Mouse (Mus musculus) midbrain, embryonic 13.5 days (tissue): ENCODE measurements around the gene Erfe. TPM values are rescaled to one million over a fixed set of nuclear protein-coding genes. Genes with fewer than 3 reads are reported as not detected.

ENCODE experiments used
- ATAC-seq: fragments of 200-750 bp; cut with Nextera tagmentation; 2 replicates; pipeline ENCODE4 v1.8.0; 2017; ENCODE audit warnings: mild to moderate bottlenecking, moderate TSS enrichment, moderate library complexity
- H3K27ac ChIP-seq: fragments of 300-500 bp; sonication (generic); 2 replicates; pipeline ENCODE4 v1.5.1; 2015; ENCODE audit warnings: inconsistent platforms, mild to moderate bottlenecking, moderate library complexity
- H3K27me3 ChIP-seq: fragments of 300-500 bp; sonication (generic); 2 replicates; pipeline ENCODE4 v1.6.1; 2015; ENCODE audit warnings: mild to moderate bottlenecking, inconsistent platforms
- H3K36me3 ChIP-seq: fragments of 300-500 bp; sonication (generic); 2 replicates; pipeline ENCODE4 v1.6.1; 2015; ENCODE audit warnings: mild to moderate bottlenecking, inconsistent platforms
- H3K4me1 ChIP-seq: fragments of 300-500 bp; sonication (generic); replicated peaks from 2 replicates; pipeline ENCODE4 v1.6.1; 2015; ENCODE audit warnings: inconsistent platforms
- H3K4me2 ChIP-seq: fragments of 300-500 bp; sonication (generic); replicated peaks from 2 replicates; pipeline ENCODE4 v1.6.1; 2015; ENCODE audit warnings: moderate library complexity, mild to moderate bottlenecking, inconsistent platforms
- H3K4me3 ChIP-seq: fragments of 300-500 bp; sonication (generic); replicated peaks from 2 replicates; pipeline ENCODE4 v1.5.1; 2015; ENCODE audit warnings: mild to moderate bottlenecking, inconsistent platforms
- H3K9ac ChIP-seq: fragments of 300-500 bp; sonication (generic); replicated peaks from 2 replicates; pipeline ENCODE4 v1.6.1; 2015; ENCODE audit warnings: mild to moderate bottlenecking, inconsistent platforms
- H3K9me3 ChIP-seq: fragments of 300-500 bp; sonication (generic); 2 replicates; pipeline ENCODE4 v1.6.1; 2016; ENCODE audit warnings: mild to moderate bottlenecking, inconsistent platforms
- WGBS: fragments of 180-500 bp; shearing (Covaris S2); methylation state at CpG from one replicate; pipeline ENCODE4 v1.1.7; 2015; 5-methylcytosine and 5-hydroxymethylcytosine counted together
- polyA plus RNA-seq: library from polyadenylated mRNA; unstranded; fragments of >200 nt; fragmentation: Nextera tagmentation; extraction: Ambion mirVana; gene quantifications from 2 replicates; pipeline ENCODE4 v1.2.1, GENCODE M21; 2015

Erfe gene
- polyA plus RNA-seq: 0.24 and 0.55 TPM in 2 replicates

GRCm38 (mm10) chr1:91366215-91367108 is at the start of gene Erfe:
Gene Erfe, plus strand, starts transcription at chr1:91366430.
- H3K4me2 ChIP-seq: peak within 1 kb of the TSS; percentile 66
- H3K27me3 ChIP-seq: peaks cover 33% of the 10 kb centered on the region
- no peak within 1 kb of the TSS for H3K27ac ChIP-seq
- peaks cover 22% of the 10 kb centered on the region for H3K36me3 ChIP-seq
- peak; percentile 59 for ATAC-seq
- peak within 1 kb of the TSS; percentile 62 for H3K9ac ChIP-seq
- peaks cover 9% of the 10 kb centered on the region for H3K4me1 ChIP-seq
- WGBS: under 1% methylated on average over 61 of the region's 68 CpGs
- peak within 1 kb of the TSS; percentile 41 for H3K4me3 ChIP-seq
- H3K9me3 ChIP-seq: 0 out of 2 replicates have a peak, but pooled peaks cover 8% of the 10 kb centered on the region

GRCm38 (mm10) chr1:91317656-91318055 is 48.6 kb upstream of the Erfe start:
- H3K4me3 ChIP-seq: no peak overlapping the region
- H3K9me3 ChIP-seq: no peaks in the 10 kb centered on the region
- H3K27ac ChIP-seq: no peak overlapping the region
- H3K36me3 ChIP-seq: no peaks in the 10 kb centered on the region; the same call in 1 of the 2 replicates
- ATAC-seq: no peak
- H3K27me3 ChIP-seq: no peaks in the 10 kb centered on the region
- 89% methylated on average over 6 of the region's 6 CpGs for WGBS
- H3K4me1 ChIP-seq: peaks cover 8% of the 10 kb centered on the region
- H3K9ac ChIP-seq: no peak overlapping the region
- H3K4me2 ChIP-seq: no peak overlapping the region

DNA sequence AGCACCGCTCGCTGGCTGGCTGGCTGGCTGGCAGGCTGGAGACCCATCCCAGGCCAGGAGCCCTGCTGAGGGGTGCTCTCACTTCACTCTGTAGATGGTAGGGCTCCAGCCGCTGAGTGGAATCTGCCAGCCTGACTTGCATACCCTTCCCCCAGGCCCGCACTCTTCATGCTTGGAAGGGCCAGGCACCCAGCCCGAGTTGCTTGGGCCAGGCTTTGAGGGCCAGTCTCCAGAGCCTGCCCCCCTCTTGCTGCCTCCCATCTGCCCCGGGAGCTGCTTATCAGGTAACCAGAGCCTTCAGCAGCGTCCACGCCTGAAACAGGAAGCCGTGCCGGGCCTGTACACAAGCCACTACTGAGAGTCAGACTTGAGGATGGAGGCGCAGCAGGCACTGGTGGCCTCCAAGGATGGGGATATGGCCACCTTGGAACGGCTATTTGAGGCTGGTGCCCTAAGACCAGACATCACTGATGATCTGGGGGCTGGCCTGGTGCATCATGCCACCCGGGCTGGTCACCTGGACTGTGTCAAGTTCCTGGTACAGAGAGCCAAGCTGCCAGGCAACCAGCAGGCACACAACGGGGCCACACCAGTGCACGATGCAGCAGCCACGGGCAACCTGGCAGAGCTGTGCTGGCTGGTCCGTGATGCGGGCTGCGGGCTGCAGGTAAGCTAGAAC is 44.3 kb upstream of the Erfe start, which contains the start of gene Espnl:
Gene Espnl, plus strand, starts transcription at position 316 of the 679 bp plus-strand sequence.
- no peak within 1 kb of the TSS for H3K4me3 ChIP-seq
- no peaks in the 10 kb centered on the region for H3K27me3 ChIP-seq
- WGBS: 82% methylated on average over 19 of the region's 19 CpGs
- H3K9me3 ChIP-seq: no peaks in the 10 kb centered on the region
- H3K27ac ChIP-seq: no peak within 1 kb of the TSS
- ATAC-seq: no peak
- H3K4me2 ChIP-seq: no peak within 1 kb of the TSS
- no peaks in the 10 kb centered on the region for H3K36me3 ChIP-seq
- no peak within 1 kb of the TSS for H3K9ac ChIP-seq
- H3K4me1 ChIP-seq: no peaks in the 10 kb centered on the region

DNA sequence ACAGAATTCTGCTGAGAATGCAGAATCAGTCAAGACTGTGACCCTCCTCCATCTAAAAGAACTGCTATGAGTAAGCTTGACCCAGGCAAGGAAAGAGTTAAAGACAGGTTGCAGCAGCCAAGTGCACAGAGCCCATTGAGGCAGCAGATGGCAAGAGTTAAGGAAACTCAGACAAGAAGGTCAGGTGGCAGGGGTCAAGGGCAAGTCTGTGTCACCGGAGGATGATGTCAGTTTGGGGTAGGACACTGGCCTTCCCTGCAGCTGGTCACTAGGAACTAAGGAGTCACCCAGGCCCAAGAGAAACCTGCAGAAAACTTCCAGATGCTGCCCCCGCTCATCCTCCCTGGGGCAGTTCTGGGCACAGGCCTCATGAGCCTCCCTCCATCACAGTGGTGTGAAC is 41.6 kb upstream of the Erfe start:
- no peaks in the 10 kb centered on the region for H3K27me3 ChIP-seq

DNA sequence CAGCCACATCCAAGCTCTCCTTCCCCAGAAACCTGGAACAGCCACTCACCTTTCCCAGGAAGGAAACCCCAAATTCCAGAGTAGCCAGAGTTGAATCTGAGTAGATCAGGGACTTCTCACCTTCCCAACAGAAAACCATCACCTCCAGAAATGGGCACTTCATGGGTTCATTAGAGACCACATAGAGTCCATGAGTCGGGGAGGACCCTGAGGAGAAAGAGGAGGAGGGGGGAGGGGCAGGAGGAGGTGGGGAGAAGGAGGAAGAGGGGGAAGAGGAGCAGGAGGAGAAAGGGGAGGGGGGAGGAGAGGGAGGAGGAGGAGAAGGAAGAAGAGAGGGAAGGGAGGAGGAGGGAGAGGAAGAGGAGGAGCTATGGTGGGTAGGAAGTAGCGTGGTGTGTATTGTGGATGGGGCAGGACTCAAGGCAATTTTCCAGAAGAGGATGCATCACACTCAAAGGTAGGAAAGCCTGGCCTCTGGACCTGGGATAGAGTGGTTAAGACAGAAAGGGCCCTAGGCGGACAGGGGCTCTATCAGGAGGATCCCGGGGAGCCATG is 40.7 kb upstream of the Erfe start:
- WGBS: 79% methylated on average over 4 of the region's 4 CpGs

More for the DNA sequence above, 41.6 kb upstream of the Erfe start:
- no peak overlapping the region for H3K27ac ChIP-seq
- 81% methylated on average over 2 of the region's 2 CpGs for WGBS
- H3K36me3 ChIP-seq: no peaks in the 10 kb centered on the region
- ATAC-seq: no peak
- no peaks in the 10 kb centered on the region for H3K9me3 ChIP-seq
- no peak overlapping the region for H3K4me2 ChIP-seq
- H3K4me3 ChIP-seq: no peak overlapping the region
- H3K4me1 ChIP-seq: no peaks in the 10 kb centered on the region
- H3K9ac ChIP-seq: no peak overlapping the region

DNA sequence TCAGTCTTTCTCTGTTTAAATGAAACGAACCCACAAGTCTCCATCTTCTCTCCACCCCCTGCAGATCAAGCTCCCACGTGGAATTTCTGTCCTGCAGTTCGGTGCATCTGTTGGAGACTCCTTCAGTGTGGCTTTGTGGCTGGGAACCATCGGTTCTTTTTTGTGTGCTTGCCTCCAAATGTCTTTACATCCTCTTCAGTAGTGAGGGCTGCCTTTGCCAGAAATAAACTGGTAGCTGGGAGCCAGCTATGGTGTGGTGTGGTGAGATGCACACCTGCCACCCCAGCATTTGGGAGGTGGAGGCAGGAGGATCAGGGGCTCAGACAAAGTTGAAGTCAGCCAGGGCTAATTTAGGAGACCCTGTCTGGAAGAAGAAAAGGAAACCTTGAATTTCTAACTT is 34.1 kb upstream of the Erfe start:
- ATAC-seq: no peak
- WGBS: 50% methylated on average over 4 of the region's 4 CpGs
- H3K9me3 ChIP-seq: no peaks in the 10 kb centered on the region
- H3K27me3 ChIP-seq: no peaks in the 10 kb centered on the region
- no peak overlapping the region for H3K4me3 ChIP-seq
- H3K27ac ChIP-seq: no peak overlapping the region
- H3K4me1 ChIP-seq: no peaks in the 10 kb centered on the region
- H3K4me2 ChIP-seq: no peak overlapping the region
- no peak overlapping the region for H3K9ac ChIP-seq
- H3K36me3 ChIP-seq: no peaks in the 10 kb centered on the region

More for the DNA sequence above, 40.7 kb upstream of the Erfe start:
- H3K4me3 ChIP-seq: no peak overlapping the region
- no peaks in the 10 kb centered on the region for H3K9me3 ChIP-seq
- H3K27me3 ChIP-seq: no peaks in the 10 kb centered on the region
- no peaks in the 10 kb centered on the region for H3K4me1 ChIP-seq
- no peak overlapping the region for H3K27ac ChIP-seq
- no peak overlapping the region for H3K4me2 ChIP-seq
- ATAC-seq: no peak
- no peak overlapping the region for H3K9ac ChIP-seq
- no peaks in the 10 kb centered on the region for H3K36me3 ChIP-seq

GRCm38 (mm10) chr1:91333582-91333981 is 32.6 kb upstream of the Erfe start:
- no peaks in the 10 kb centered on the region for H3K9me3 ChIP-seq
- ATAC-seq: no peak
- H3K27ac ChIP-seq: no peak overlapping the region
- H3K36me3 ChIP-seq: no peaks in the 10 kb centered on the region
- no peak overlapping the region for H3K4me2 ChIP-seq
- H3K27me3 ChIP-seq: no peaks in the 10 kb centered on the region
- H3K9ac ChIP-seq: no peak overlapping the region
- no peak overlapping the region for H3K4me3 ChIP-seq
- H3K4me1 ChIP-seq: no peaks in the 10 kb centered on the region

- Histone ChIP-seq H3K9ac (no peak overlapping the region), H3K36me3 (no peaks in the 10 kb centered on the region), H3K4me3 (no peak overlapping the region), H3K4me2 (no peak overlapping the region), H3K27me3 (peaks cover 7% of the 10 kb centered on the region; the same call in 1 of the 2 replicates), H3K9me3 (no peaks in the 10 kb centered on the region), H3K4me1 (no peaks in the 10 kb centered on the region), H3K27ac (no peak overlapping the region)
- 92% methylated on average over 7 of the region's 7 CpGs for WGBS
- ATAC-seq: no peak
Measured at GRCm38 (mm10) chr1:91337355-91337754, 28.9 kb upstream of the Erfe start.

DNA sequence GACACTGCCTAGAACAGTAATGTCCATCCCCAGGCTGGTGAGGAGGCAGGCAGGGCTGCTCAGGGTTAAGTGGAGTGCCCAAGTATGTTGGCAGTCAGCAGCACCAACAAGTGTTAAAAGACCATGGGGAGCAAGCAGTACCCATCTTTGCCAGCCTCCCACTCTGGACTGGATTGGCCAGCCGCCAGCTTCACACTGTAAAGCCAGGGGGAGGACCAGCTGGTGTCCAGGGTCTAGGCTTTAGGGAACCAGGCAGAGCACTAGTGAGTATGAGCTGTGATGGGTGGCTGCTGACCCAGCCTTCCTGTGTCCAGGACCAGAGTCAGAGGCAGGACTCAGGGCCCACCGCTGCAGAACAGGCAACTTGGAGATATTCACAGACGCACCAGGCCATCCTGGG is 22.2 kb upstream of the Erfe start:
- Histone ChIP-seq H3K4me3 (no peak overlapping the region), H3K9me3 (no peaks in the 10 kb centered on the region), H3K4me1 (peaks cover 11% of the 10 kb centered on the region), H3K9ac (no peak overlapping the region), H3K27ac (no peak overlapping the region), H3K36me3 (no peaks in the 10 kb centered on the region), H3K27me3 (peaks cover 51% of the 10 kb centered on the region), H3K4me2 (no peak overlapping the region)
- WGBS: 70% methylated on average over 3 of the region's 3 CpGs
- ATAC-seq: no peak

- Histone ChIP-seq H3K4me2 (peak overlapping the region; percentile 54), H3K9me3 (no peaks in the 10 kb centered on the region), H3K36me3 (no peaks in the 10 kb centered on the region), H3K4me1 (peaks cover 11% of the 10 kb centered on the region), H3K27me3 (peaks cover 51% of the 10 kb centered on the region), H3K27ac (no peak overlapping the region), H3K9ac (no peak overlapping the region), H3K4me3 (peak overlapping the region; percentile 33)
- WGBS: 3% methylated on average over 68 of the region's 68 CpGs
- peak; percentile 18; the same call in 1 of the 2 replicates for ATAC-seq
Measured at GRCm38 (mm10) chr1:91344921-91345685, 21.1 kb upstream of the Erfe start.

GRCm38 (mm10) chr1:91346892-91347291 is 19.3 kb upstream of the Erfe start:
- ATAC-seq: peak; percentile 81
- peaks cover 49% of the 10 kb centered on the region for H3K27me3 ChIP-seq

More at GRCm38 (mm10) chr1:91346892-91347291, 19.3 kb upstream of the Erfe start:
- Histone ChIP-seq H3K36me3 (no peaks in the 10 kb centered on the region), H3K4me1 (peaks cover 11% of the 10 kb centered on the region), H3K9ac (no peak overlapping the region), H3K4me2 (no peak overlapping the region), H3K9me3 (no peaks in the 10 kb centered on the region), H3K27ac (no peak overlapping the region), H3K4me3 (no peak overlapping the region)
- 27% methylated on average over 3 of the region's 3 CpGs for WGBS
